Mouse (Mus musculus) liver, embryonic 13.5 days (tissue): ENCODE results near the gene Btbd9. TPM values are rescaled to one million over a fixed set of nuclear protein-coding genes. Genes with fewer than 3 reads are reported as not detected.

Experiments
- ATAC-seq: fragments of 200-750 bp; cut with Nextera tagmentation; 2 replicates; pipeline ENCODE4 v1.8.0; 2017; ENCODE audit warnings: low read depth, mild to moderate bottlenecking, moderate number of reproducible peaks, moderate library complexity
- DNase-seq: peaks from one replicate; pipeline ENCODE4 v3.0.0; 2022
- H3K27ac ChIP-seq: fragments of 300-500 bp; sonication (generic); 2 replicates; pipeline ENCODE4 v1.5.1; 2015; ENCODE audit warnings: moderate library complexity, mild to moderate bottlenecking, inconsistent platforms
- H3K27me3 ChIP-seq: fragments of 300-500 bp; sonication (generic); 2 replicates; pipeline ENCODE4 v1.6.1; 2015; ENCODE audit warnings: mild to moderate bottlenecking, inconsistent platforms
- H3K36me3 ChIP-seq: fragments of 300-500 bp; sonication (generic); 2 replicates; pipeline ENCODE4 v1.6.1; 2015; ENCODE audit warnings: mild to moderate bottlenecking, inconsistent platforms
- H3K4me1 ChIP-seq: fragments of 300-500 bp; sonication (generic); replicated peaks from 2 replicates; pipeline ENCODE4 v1.6.1; 2015; ENCODE audit warnings: inconsistent platforms
- H3K4me2 ChIP-seq: fragments of 300-500 bp; sonication (generic); 2 replicates; pipeline ENCODE4 v1.6.1; 2015; ENCODE audit warnings: inconsistent platforms, mild to moderate bottlenecking, moderate library complexity
- H3K4me3 ChIP-seq: fragments of 300-500 bp; sonication (generic); replicated peaks from 2 replicates; pipeline ENCODE4 v1.5.1; 2015; ENCODE audit warnings: mild to moderate bottlenecking, inconsistent platforms
- H3K9ac ChIP-seq: fragments of 300-500 bp; sonication (generic); 2 replicates; pipeline ENCODE4 v1.6.1; 2015; ENCODE audit warnings: mild to moderate bottlenecking, inconsistent platforms
- H3K9me3 ChIP-seq: fragments of 300-500 bp; sonication (generic); replicated peaks from 2 replicates; pipeline ENCODE4 v1.6.1; 2016; ENCODE audit warnings: inconsistent platforms
- WGBS: fragments of 180-500 bp; shearing (Covaris S2); methylation state at CpG from one replicate; pipeline ENCODE4 v1.1.7; 2015; ENCODE audit not compliant: insufficient replicate concordance; 5-methylcytosine and 5-hydroxymethylcytosine counted together
- polyA plus RNA-seq: library from polyadenylated mRNA; unstranded; fragments of >200 nt; fragmentation: Nextera tagmentation; extraction: Ambion mirVana; gene quantifications from 2 replicates; pipeline ENCODE4 v1.2.1, GENCODE M21; 2015

Btbd9 gene
- polyA plus RNA-seq, 1 experiment from 2014 or later: 14.5 TPM

- no peak overlapping the region for H3K4me2 ChIP-seq
- H3K4me3 ChIP-seq: no peak overlapping the region
- no peaks in the 10 kb centered on the region for H3K36me3 ChIP-seq
- no peak for DNase-seq
- H3K27ac ChIP-seq: no peak overlapping the region
- ATAC-seq: no peak
- peaks cover 5% of the 10 kb centered on the region; the same call in 1 of the 2 replicates for H3K4me1 ChIP-seq
- no peak overlapping the region for H3K9ac ChIP-seq
- no peaks in the 10 kb centered on the region for H3K27me3 ChIP-seq
- no peaks in the 10 kb centered on the region for H3K9me3 ChIP-seq
- WGBS: 52% methylated on average over 4 of the region's 4 CpGs
Observed at GRCm38 (mm10) chr17:30417106-30417505, 159.2 kb downstream of the Btbd9 start.

GRCm38 (mm10) chr17:30415693-30416092 lies 160.6 kb downstream of the Btbd9 start:
- DNase-seq (no peak), ATAC-seq (no peak)
- no peaks in the 10 kb centered on the region for H3K36me3 ChIP-seq
- no peak overlapping the region for H3K4me2 ChIP-seq
- no peak overlapping the region for H3K4me3 ChIP-seq
- peaks cover 5% of the 10 kb centered on the region; the same call in 1 of the 2 replicates for H3K4me1 ChIP-seq
- H3K27me3 ChIP-seq: no peaks in the 10 kb centered on the region
- H3K9ac ChIP-seq: no peak overlapping the region
- 57% methylated on average over 3 of the region's 3 CpGs for WGBS
- H3K27ac ChIP-seq: no peak overlapping the region
- no peaks in the 10 kb centered on the region for H3K9me3 ChIP-seq

DNA sequence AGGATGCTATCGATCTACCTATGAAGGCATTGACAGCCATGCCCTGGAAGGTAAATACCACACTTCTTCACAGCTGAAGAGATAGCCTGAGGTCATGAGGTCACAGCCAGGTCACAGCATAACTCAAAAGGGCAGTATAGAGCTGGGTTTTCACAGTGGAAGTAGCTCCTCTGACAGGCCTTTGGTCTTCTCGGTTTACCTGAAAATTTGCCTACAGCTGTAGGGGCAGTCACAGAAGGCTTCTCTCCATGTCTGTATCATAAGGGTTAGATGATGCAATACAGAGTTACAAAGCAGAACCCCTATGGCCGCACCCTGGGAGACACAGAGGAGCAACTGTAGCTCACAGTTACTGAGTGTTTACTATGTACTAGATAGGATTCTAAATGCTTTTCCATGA lies 163.3 kb downstream of the Btbd9 start:
- Histone ChIP-seq H3K9ac (no peak overlapping the region), H3K4me3 (no peak overlapping the region), H3K27ac (no peak overlapping the region), H3K9me3 (no peaks in the 10 kb centered on the region), H3K27me3 (no peaks in the 10 kb centered on the region), H3K4me2 (no peak overlapping the region), H3K4me1 (peaks cover 5% of the 10 kb centered on the region; the same call in 1 of the 2 replicates), H3K36me3 (no peaks in the 10 kb centered on the region)
- DNase-seq (no peak), ATAC-seq (no peak)
- 72% methylated on average over 3 of the region's 3 CpGs for WGBS

DNA sequence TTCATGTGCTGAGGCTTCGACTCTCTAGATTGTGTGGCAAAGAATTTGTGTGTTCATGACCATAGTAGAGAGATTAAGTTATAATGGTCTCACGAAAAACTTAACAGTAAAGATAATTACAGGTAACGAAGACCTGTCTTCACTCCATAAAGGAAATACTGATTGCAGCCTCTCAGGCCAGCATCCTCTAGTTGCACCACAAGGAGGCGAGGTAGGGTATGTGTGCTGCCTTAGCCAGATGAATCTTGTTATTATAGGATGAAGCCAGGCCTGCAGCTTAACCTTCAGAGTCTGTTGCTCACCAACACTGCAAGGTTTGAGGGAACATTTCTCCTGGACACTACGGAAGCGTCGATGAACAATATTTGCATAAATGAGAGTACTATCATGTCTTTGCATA lies 170.3 kb downstream of the Btbd9 start:
- no peak for ATAC-seq
- Histone ChIP-seq H3K27ac (no peak overlapping the region), H3K27me3 (no peaks in the 10 kb centered on the region), H3K4me2 (no peak overlapping the region), H3K36me3 (no peaks in the 10 kb centered on the region), H3K9me3 (no peaks in the 10 kb centered on the region), H3K9ac (no peak overlapping the region), H3K4me1 (no peaks in the 10 kb centered on the region), H3K4me3 (no peak overlapping the region)
- DNase-seq: no peak
- WGBS: 75% methylated on average over 7 of the region's 7 CpGs

- ATAC-seq (no peak), DNase-seq (no peak)
- Histone ChIP-seq H3K4me2 (no peak overlapping the region), H3K27ac (no peak overlapping the region), H3K36me3 (no peaks in the 10 kb centered on the region), H3K27me3 (no peaks in the 10 kb centered on the region), H3K9ac (no peak overlapping the region), H3K4me3 (no peak overlapping the region), H3K4me1 (no peaks in the 10 kb centered on the region), H3K9me3 (no peaks in the 10 kb centered on the region)
- WGBS: 64% methylated on average over 3 of the region's 3 CpGs
Observed at GRCm38 (mm10) chr17:30402871-30403270, 173.4 kb downstream of the Btbd9 start.

DNA sequence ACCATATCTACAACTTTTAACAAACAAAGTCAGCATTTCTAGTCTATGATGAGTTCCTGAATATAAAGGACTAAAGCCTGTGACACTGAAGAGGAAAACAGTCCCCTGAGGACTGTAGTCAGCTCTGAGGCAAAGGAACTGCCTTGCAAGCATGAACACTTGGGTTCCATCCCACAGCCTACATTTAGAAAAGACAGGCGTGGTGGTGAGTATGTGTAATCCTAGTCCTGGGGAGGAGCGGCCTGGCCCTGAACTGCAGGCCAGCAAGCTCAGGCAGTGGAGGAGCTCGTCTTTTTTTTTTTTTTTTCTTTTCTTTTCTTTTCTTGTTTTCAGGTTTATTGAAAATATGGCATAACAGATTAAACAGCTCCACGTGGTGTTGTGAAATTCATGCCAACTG lies 181.0 kb downstream of the Btbd9 start:
- DNase-seq (no peak), ATAC-seq (no peak)
- Histone ChIP-seq H3K9ac (no peak overlapping the region), H3K4me2 (no peak overlapping the region), H3K36me3 (no peaks in the 10 kb centered on the region), H3K27me3 (no peaks in the 10 kb centered on the region), H3K27ac (no peak overlapping the region), H3K9me3 (no peaks in the 10 kb centered on the region), H3K4me1 (no peaks in the 10 kb centered on the region), H3K4me3 (no peak overlapping the region)
- 66% methylated on average over 4 of the region's 4 CpGs for WGBS

GRCm38 (mm10) chr17:30392031-30392430 lies 184.3 kb downstream of the Btbd9 start:
- no peaks in the 10 kb centered on the region for H3K27me3 ChIP-seq
- no peak for ATAC-seq
- no peak overlapping the region for H3K9ac ChIP-seq
- H3K36me3 ChIP-seq: no peaks in the 10 kb centered on the region
- H3K4me3 ChIP-seq: no peak overlapping the region
- no peak overlapping the region for H3K27ac ChIP-seq
- 84% methylated on average over 4 of the region's 4 CpGs for WGBS
- no peaks in the 10 kb centered on the region for H3K4me1 ChIP-seq
- H3K4me2 ChIP-seq: no peak overlapping the region
- H3K9me3 ChIP-seq: no peaks in the 10 kb centered on the region
- DNase-seq: no peak

GRCm38 (mm10) chr17:30391220-30391619 lies 185.1 kb downstream of the Btbd9 start:
- H3K36me3 ChIP-seq: no peaks in the 10 kb centered on the region
- no peak overlapping the region for H3K27ac ChIP-seq
- H3K9ac ChIP-seq: no peak overlapping the region
- no peak overlapping the region for H3K4me3 ChIP-seq
- 74% methylated on average over 1 of the region's 1 CpGs for WGBS
- no peaks in the 10 kb centered on the region for H3K27me3 ChIP-seq
- no peak for DNase-seq
- no peak overlapping the region for H3K4me2 ChIP-seq
- H3K4me1 ChIP-seq: no peaks in the 10 kb centered on the region
- ATAC-seq: no peak
- no peaks in the 10 kb centered on the region for H3K9me3 ChIP-seq

GRCm38 (mm10) chr17:30389686-30390085 lies 186.6 kb downstream of the Btbd9 start:
- H3K4me1 ChIP-seq: no peaks in the 10 kb centered on the region
- H3K9me3 ChIP-seq: no peaks in the 10 kb centered on the region
- H3K9ac ChIP-seq: no peak overlapping the region
- peak; percentile 4 for DNase-seq
- ATAC-seq: no peak
- no peaks in the 10 kb centered on the region for H3K36me3 ChIP-seq
- H3K4me2 ChIP-seq: no peak overlapping the region
- H3K27ac ChIP-seq: no peak overlapping the region
- H3K27me3 ChIP-seq: no peaks in the 10 kb centered on the region
- no peak overlapping the region for H3K4me3 ChIP-seq

DNA sequence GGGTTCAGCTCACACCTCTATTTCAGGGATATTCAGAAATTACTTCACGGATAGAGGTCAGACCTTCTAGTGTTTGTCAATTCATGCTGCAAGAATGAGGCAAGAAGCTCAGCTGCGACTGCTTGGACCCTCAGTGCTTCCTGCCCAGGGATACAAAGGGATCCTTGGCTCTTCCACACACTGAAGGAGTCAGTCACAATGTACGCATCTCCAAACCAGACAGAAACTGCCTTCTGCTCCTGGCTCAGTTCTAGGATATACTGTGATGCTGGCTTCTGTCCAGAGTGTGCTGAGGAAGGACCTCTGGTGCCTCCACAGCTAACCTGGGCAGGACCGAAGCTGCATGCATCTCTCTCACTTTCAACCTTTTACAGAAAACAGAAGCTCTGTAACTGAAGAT lies 187.5 kb downstream of the Btbd9 start:
- 68% methylated on average over 4 of the region's 4 CpGs for WGBS
- no peaks in the 10 kb centered on the region for H3K36me3 ChIP-seq
- no peak overlapping the region for H3K27ac ChIP-seq
- H3K4me1 ChIP-seq: no peaks in the 10 kb centered on the region
- H3K9me3 ChIP-seq: no peaks in the 10 kb centered on the region
- ATAC-seq (no peak), DNase-seq (no peak)
- no peak overlapping the region for H3K9ac ChIP-seq
- H3K4me2 ChIP-seq: no peak overlapping the region
- no peak overlapping the region for H3K4me3 ChIP-seq
- H3K27me3 ChIP-seq: no peaks in the 10 kb centered on the region

- Histone ChIP-seq H3K4me3 (no peak overlapping the region), H3K27me3 (no peaks in the 10 kb centered on the region), H3K27ac (no peak overlapping the region), H3K4me1 (no peaks in the 10 kb centered on the region), H3K9me3 (no peaks in the 10 kb centered on the region), H3K9ac (no peak overlapping the region), H3K36me3 (no peaks in the 10 kb centered on the region), H3K4me2 (no peak overlapping the region)
- ATAC-seq (no peak), DNase-seq (no peak)
- 78% methylated on average over 3 of the region's 3 CpGs for WGBS
Observed at GRCm38 (mm10) chr17:30388391-30388790, 187.9 kb downstream of the Btbd9 start.

GRCm38 (mm10) chr17:30386241-30386640 lies 190.0 kb downstream of the Btbd9 start:
- Histone ChIP-seq H3K27ac (no peak overlapping the region), H3K4me3 (no peak overlapping the region), H3K4me2 (no peak overlapping the region), H3K4me1 (no peaks in the 10 kb centered on the region), H3K27me3 (no peaks in the 10 kb centered on the region), H3K36me3 (no peaks in the 10 kb centered on the region), H3K9me3 (no peaks in the 10 kb centered on the region), H3K9ac (no peak overlapping the region)
- no peak for DNase-seq
- WGBS: 74% methylated on average over 9 of the region's 9 CpGs
- no peak for ATAC-seq
